Mouse (Mus musculus) forebrain, embryonic 12.5 days (tissue): ENCODE measurements around the gene Fam69a. TPM values are rescaled to one million over a fixed set of nuclear protein-coding genes. Genes with fewer than 3 reads are reported as not detected.
"Not testable (repeated sequence)": the region's sequence is repeated elsewhere in the genome, so short reads cannot be mapped to it uniquely, and the experiment has no call there.

Experiments used
- ATAC-seq: fragments of 200-750 bp; cut with Nextera tagmentation; 2 replicates; pipeline ENCODE4 v1.8.0; 2017; ENCODE audit warnings: moderate TSS enrichment; ENCODE audit not compliant: low FRiP score
- H3K27ac ChIP-seq: fragments of 300-500 bp; sonication (generic); 2 replicates; pipeline ENCODE4 v1.5.1; 2016; ENCODE audit warnings: mild to moderate bottlenecking
- H3K27me3 ChIP-seq: fragments of 300-500 bp; sonication (generic); 2 replicates; pipeline ENCODE4 v1.6.1; 2016; ENCODE audit warnings: mild to moderate bottlenecking
- H3K36me3 ChIP-seq: fragments of 300-500 bp; sonication (generic); replicated peaks from 2 replicates; pipeline ENCODE4 v1.6.1; 2016; ENCODE audit warnings: mild to moderate bottlenecking
- H3K4me1 ChIP-seq: fragments of 300-500 bp; sonication (generic); 2 replicates; pipeline ENCODE4 v1.6.1; 2016
- H3K4me2 ChIP-seq: fragments of 300-500 bp; sonication (generic); 2 replicates; pipeline ENCODE4 v1.6.1; 2016; ENCODE audit warnings: mild to moderate bottlenecking, moderate library complexity
- H3K4me3 ChIP-seq: fragments of 300-500 bp; sonication (generic); replicated peaks from 2 replicates; pipeline ENCODE4 v1.5.1; 2016; ENCODE audit warnings: mild to moderate bottlenecking
- H3K9ac ChIP-seq: fragments of 300-500 bp; sonication (generic); 2 replicates; pipeline ENCODE4 v1.6.1; 2016; ENCODE audit warnings: mild to moderate bottlenecking
- H3K9me3 ChIP-seq: fragments of 300-500 bp; sonication (generic); 2 replicates; pipeline ENCODE4 v1.6.1; 2016
- WGBS: fragments of 180-500 bp; shearing (Covaris S2); methylation state at CpG from one replicate; pipeline ENCODE4 v1.1.7; 2016; 5-methylcytosine and 5-hydroxymethylcytosine counted together
- polyA plus RNA-seq: library from polyadenylated mRNA; unstranded; fragments of >200 nt; fragmentation: Nextera tagmentation; extraction: Ambion mirVana; gene quantifications from 2 replicates; pipeline ENCODE4 v1.2.1, GENCODE M21; 2016

Fam69a gene
- 22.1 and 22.6 TPM in 2 replicates for polyA plus RNA-seq

- ATAC-seq: peak; percentile 93
- Histone ChIP-seq H3K4me1 (peaks cover 4% of the 10 kb centered on the region; the same call in 1 of the 2 replicates), H3K4me3 (peak within 1 kb of the TSS; percentile 86), H3K36me3 (no peaks in the 10 kb centered on the region), H3K27me3 (peaks cover 4% of the 10 kb centered on the region; the same call in 1 of the 2 replicates), H3K9me3 (no peaks in the 10 kb centered on the region), H3K9ac (peak within 1 kb of the TSS; percentile 85), H3K4me2 (peak within 1 kb of the TSS; percentile 83), H3K27ac (peak within 1 kb of the TSS; percentile 93)
- WGBS: under 1% methylated on average over 79 of the region's 91 CpGs
These were observed at the start of gene Fam69a for GRCm38 (mm10) chr5:107986967-107987834. Gene Fam69a, minus strand, starts transcription at chr5:107987085.

GRCm38 (mm10) chr5:108035523-108035922 lies 48.6 kb upstream of the Fam69a start:
- no peak overlapping the region for H3K9ac ChIP-seq
- WGBS: 37% methylated on average over 2 of the region's 2 CpGs
- no peaks in the 10 kb centered on the region for H3K9me3 ChIP-seq
- no peaks in the 10 kb centered on the region for H3K36me3 ChIP-seq
- H3K27me3 ChIP-seq: no peaks in the 10 kb centered on the region
- no peak overlapping the region for H3K4me2 ChIP-seq
- no peaks in the 10 kb centered on the region for H3K4me1 ChIP-seq
- no peak overlapping the region for H3K27ac ChIP-seq
- H3K4me3 ChIP-seq: no peak overlapping the region
- ATAC-seq: no peak

GRCm38 (mm10) chr5:108034194-108034593 lies 47.3 kb upstream of the Fam69a start:
- H3K27ac ChIP-seq: no peak overlapping the region
- no peaks in the 10 kb centered on the region for H3K4me1 ChIP-seq
- no peak for ATAC-seq
- H3K4me2 ChIP-seq: no peak overlapping the region
- H3K27me3 ChIP-seq: no peaks in the 10 kb centered on the region
- 27% methylated on average over 4 of the region's 4 CpGs for WGBS
- H3K36me3 ChIP-seq: no peaks in the 10 kb centered on the region
- no peak overlapping the region for H3K9ac ChIP-seq
- no peak overlapping the region for H3K4me3 ChIP-seq
- no peaks in the 10 kb centered on the region for H3K9me3 ChIP-seq

- WGBS: 97% methylated on average over 4 of the region's 4 CpGs
- no peak overlapping the region for H3K4me2 ChIP-seq
- no peaks in the 10 kb centered on the region for H3K27me3 ChIP-seq
- no peaks in the 10 kb centered on the region for H3K4me1 ChIP-seq
- no peak for ATAC-seq
- no peak overlapping the region for H3K27ac ChIP-seq
- no peak overlapping the region for H3K4me3 ChIP-seq
- no peaks in the 10 kb centered on the region for H3K9me3 ChIP-seq
- H3K36me3 ChIP-seq: no peaks in the 10 kb centered on the region
- H3K9ac ChIP-seq: no peak overlapping the region
These were observed 44.4 kb upstream of the Fam69a start for GRCm38 (mm10) chr5:108031267-108031666.

- H3K27ac ChIP-seq: no peak overlapping the region
- WGBS: 83% methylated on average over 2 of the region's 2 CpGs
These were observed 43.1 kb upstream of the Fam69a start for GRCm38 (mm10) chr5:108029968-108030367.

GRCm38 (mm10) chr5:108028797-108029536 lies 42.1 kb upstream of the Fam69a start:
- not testable (repeated sequence) for ATAC-seq, H3K4me3 ChIP-seq, H3K27ac ChIP-seq, H3K36me3 ChIP-seq, H3K27me3 ChIP-seq, H3K4me2 ChIP-seq, H3K9me3 ChIP-seq, H3K4me1 ChIP-seq, H3K9ac ChIP-seq
- 91% methylated on average over 7 of the region's 7 CpGs for WGBS

More at GRCm38 (mm10) chr5:108029968-108030367, 43.1 kb upstream of the Fam69a start:
- Histone ChIP-seq H3K4me3 (no peak overlapping the region), H3K4me1 (no peaks in the 10 kb centered on the region), H3K9ac (no peak overlapping the region), H3K36me3 (no peaks in the 10 kb centered on the region), H3K4me2 (no peak overlapping the region), H3K9me3 (no peaks in the 10 kb centered on the region), H3K27me3 (no peaks in the 10 kb centered on the region)
- ATAC-seq: no peak

- H3K27ac ChIP-seq: no peak overlapping the region
- 96% methylated on average over 4 of the region's 4 CpGs for WGBS
- no peaks in the 10 kb centered on the region for H3K36me3 ChIP-seq
These were observed 41.3 kb upstream of the Fam69a start for GRCm38 (mm10) chr5:108028230-108028629.

GRCm38 (mm10) chr5:108021346-108021745 lies 34.5 kb upstream of the Fam69a start:
- Histone ChIP-seq H3K4me1 (no peaks in the 10 kb centered on the region), H3K9ac (no peak overlapping the region), H3K27me3 (no peaks in the 10 kb centered on the region), H3K9me3 (no peaks in the 10 kb centered on the region), H3K4me2 (no peak overlapping the region), H3K4me3 (no peak overlapping the region), H3K27ac (no peak overlapping the region), H3K36me3 (no peaks in the 10 kb centered on the region)
- no peak for ATAC-seq
- 73% methylated on average over 3 of the region's 3 CpGs for WGBS

More at GRCm38 (mm10) chr5:108028230-108028629, 41.3 kb upstream of the Fam69a start:
- no peaks in the 10 kb centered on the region for H3K4me1 ChIP-seq
- no peak overlapping the region for H3K4me3 ChIP-seq
- no peak for ATAC-seq
- H3K27me3 ChIP-seq: no peaks in the 10 kb centered on the region
- no peaks in the 10 kb centered on the region for H3K9me3 ChIP-seq
- H3K9ac ChIP-seq: no peak overlapping the region
- no peak overlapping the region for H3K4me2 ChIP-seq

GRCm38 (mm10) chr5:108019367-108019766 lies 32.5 kb upstream of the Fam69a start:
- Histone ChIP-seq H3K27ac (no peak overlapping the region), H3K4me2 (no peak overlapping the region), H3K4me1 (no peaks in the 10 kb centered on the region), H3K36me3 (no peaks in the 10 kb centered on the region), H3K4me3 (no peak overlapping the region), H3K9ac (no peak overlapping the region), H3K27me3 (no peaks in the 10 kb centered on the region), H3K9me3 (no peaks in the 10 kb centered on the region)
- 27% methylated on average over 2 of the region's 2 CpGs for WGBS
- ATAC-seq: no peak

- no peak overlapping the region for H3K4me3 ChIP-seq
- 98% methylated on average over 2 of the region's 2 CpGs for WGBS
- H3K27ac ChIP-seq: no peak overlapping the region
- no peaks in the 10 kb centered on the region for H3K9me3 ChIP-seq
- no peak overlapping the region for H3K4me2 ChIP-seq
- no peaks in the 10 kb centered on the region for H3K36me3 ChIP-seq
- no peaks in the 10 kb centered on the region for H3K4me1 ChIP-seq
- H3K9ac ChIP-seq: no peak overlapping the region
- H3K27me3 ChIP-seq: no peaks in the 10 kb centered on the region
- no peak for ATAC-seq
These were observed 30.3 kb upstream of the Fam69a start for GRCm38 (mm10) chr5:108017232-108017631.

GRCm38 (mm10) chr5:108015422-108015821 lies 28.5 kb upstream of the Fam69a start:
- no peaks in the 10 kb centered on the region for H3K9me3 ChIP-seq
- H3K9ac ChIP-seq: no peak overlapping the region
- H3K4me3 ChIP-seq: no peak overlapping the region
- no peaks in the 10 kb centered on the region for H3K4me1 ChIP-seq
- WGBS: 74% methylated on average over 7 of the region's 7 CpGs
- H3K27me3 ChIP-seq: no peaks in the 10 kb centered on the region
- H3K27ac ChIP-seq: no peak overlapping the region
- ATAC-seq: no peak
- no peaks in the 10 kb centered on the region for H3K36me3 ChIP-seq
- H3K4me2 ChIP-seq: no peak overlapping the region

- no peaks in the 10 kb centered on the region for H3K9me3 ChIP-seq
- H3K4me1 ChIP-seq: no peaks in the 10 kb centered on the region
- H3K27ac ChIP-seq: no peak overlapping the region
- no peak overlapping the region for H3K4me3 ChIP-seq
- no peaks in the 10 kb centered on the region for H3K36me3 ChIP-seq
- H3K9ac ChIP-seq: no peak overlapping the region
- 8% methylated on average over 1 of the region's 1 CpGs for WGBS
- no peak overlapping the region for H3K4me2 ChIP-seq
- ATAC-seq: no peak
- no peaks in the 10 kb centered on the region for H3K27me3 ChIP-seq
These were observed 27.3 kb upstream of the Fam69a start for GRCm38 (mm10) chr5:108014173-108014572.
